Mouse (Mus musculus) kidney, embryonic 14.5 days (tissue): ENCODE results near the gene Hip1r. TPM values are rescaled to one million over a fixed set of nuclear protein-coding genes. Genes with fewer than 3 reads are reported as not detected.

ENCODE experiments used
- ATAC-seq: fragments of 200-750 bp; cut with Nextera tagmentation; 2 replicates; pipeline ENCODE4 v1.8.0; 2017; ENCODE audit warnings: moderate number of reproducible peaks, mild to moderate bottlenecking, moderate TSS enrichment, moderate library complexity; ENCODE audit not compliant: low FRiP score, low TSS enrichment
- H3K27ac ChIP-seq: fragments of 300-500 bp; sonication (generic); 2 replicates; pipeline ENCODE4 v1.5.1; 2014; ENCODE audit warnings: low read depth, mild to moderate bottlenecking, low read length, moderate library complexity, mixed read lengths
- H3K27me3 ChIP-seq: fragments of 300-500 bp; sonication (generic); 2 replicates; pipeline ENCODE4 v1.6.1; 2014; ENCODE audit warnings: mild to moderate bottlenecking, low read length; ENCODE audit not compliant: control insufficient read depth, insufficient read depth
- H3K36me3 ChIP-seq: fragments of 300-500 bp; sonication (generic); 2 replicates; pipeline ENCODE4 v1.6.1; 2014; ENCODE audit warnings: low read length, mixed read lengths; ENCODE audit not compliant: control insufficient read depth, insufficient read depth
- H3K4me1 ChIP-seq: fragments of 300-500 bp; sonication (generic); 2 replicates; pipeline ENCODE4 v1.6.1; 2014; ENCODE audit warnings: low read length, mixed read lengths; ENCODE audit not compliant: control insufficient read depth, insufficient read depth
- H3K4me2 ChIP-seq: fragments of 300-500 bp; sonication (generic); replicated peaks from 2 replicates; pipeline ENCODE4 v1.6.1; 2014; ENCODE audit warnings: low read depth, mild to moderate bottlenecking, low read length
- H3K4me3 ChIP-seq: fragments of 300-500 bp; sonication (generic); 2 replicates; pipeline ENCODE4 v1.5.1; 2014; ENCODE audit warnings: mild to moderate bottlenecking, low read length
- H3K9ac ChIP-seq: fragments of 300-500 bp; sonication (generic); 2 replicates; pipeline ENCODE4 v1.6.1; 2014; ENCODE audit warnings: low read depth, mild to moderate bottlenecking, low read length, moderate library complexity
- H3K9me3 ChIP-seq: fragments of 300-500 bp; sonication (generic); 2 replicates; pipeline ENCODE4 v1.6.1; 2016; ENCODE audit warnings: low read length; ENCODE audit not compliant: control insufficient read depth
- WGBS: fragments of 180-500 bp; shearing (Covaris S2); extraction: QIAGEN DNeasy Blood & Tissue Kit; methylation state at CpG from one replicate; pipeline ENCODE4 v1.1.7; 2014; 5-methylcytosine and 5-hydroxymethylcytosine counted together
- polyA plus RNA-seq: library from polyadenylated mRNA; unstranded; fragments of >200 nt; fragmentation: Nextera tagmentation; extraction: Ambion mirVana; gene quantifications from 2 replicates; pipeline ENCODE4 v1.2.1, GENCODE M21; 2014

The Hip1r gene
- polyA plus RNA-seq, 1 experiment from 2014 or later, result 13.0 TPM

DNA sequence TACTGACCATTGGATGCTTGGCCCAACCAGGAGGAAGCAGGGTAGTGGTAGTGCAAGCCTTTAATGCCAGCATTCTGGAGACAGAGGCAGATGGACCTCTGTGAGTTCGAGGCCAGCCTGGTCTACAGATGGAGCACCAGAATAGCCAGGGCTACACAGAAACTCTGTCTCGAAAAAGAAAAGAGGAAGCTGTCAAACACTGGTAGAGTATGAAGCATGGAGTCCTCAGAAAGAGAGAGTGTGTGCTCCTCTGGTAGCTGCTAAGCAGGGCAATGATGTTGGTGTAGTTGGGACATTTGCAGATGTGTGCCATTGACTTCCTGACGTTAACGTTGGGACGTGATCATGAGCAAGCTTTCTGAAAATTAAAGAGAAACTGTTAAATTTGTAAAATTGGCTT is 34.9 kb upstream of the Hip1r start:
- Histone ChIP-seq H3K36me3 (no peaks in the 10 kb centered on the region), H3K4me3 (no peak overlapping the region), H3K27me3 (no peaks in the 10 kb centered on the region), H3K9ac (no peak overlapping the region), H3K4me1 (no peaks in the 10 kb centered on the region), H3K9me3 (no peaks in the 10 kb centered on the region), H3K27ac (no peak overlapping the region), H3K4me2 (no peak overlapping the region)
- 96% methylated on average over 5 of the region's 5 CpGs for WGBS
- no peak for ATAC-seq

DNA sequence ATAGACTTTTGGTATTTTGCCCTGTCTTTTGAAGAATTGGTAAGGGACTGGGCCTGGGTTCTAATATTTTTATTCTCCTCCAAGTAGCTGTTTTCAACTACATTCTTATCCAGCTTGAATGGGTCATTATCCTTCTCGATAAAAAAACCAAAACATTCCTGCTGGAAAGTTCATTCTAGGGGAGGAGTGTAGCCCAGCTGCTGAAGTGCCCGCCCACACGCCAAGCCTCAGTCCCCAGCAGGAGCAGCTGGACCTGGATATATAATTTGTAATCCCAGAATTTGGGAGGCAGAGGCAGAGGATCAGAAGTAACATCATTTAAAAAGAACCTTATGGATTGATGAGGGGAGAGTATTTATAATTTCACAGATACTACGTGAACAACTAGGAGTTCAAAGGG is 26.9 kb upstream of the Hip1r start:
- H3K27ac ChIP-seq, result no peak overlapping the region
- 55% methylated on average over 4 of the region's 4 CpGs for WGBS
- H3K4me1 ChIP-seq, result no peaks in the 10 kb centered on the region
- H3K4me2 ChIP-seq, result no peak overlapping the region
- H3K9ac ChIP-seq, result no peak overlapping the region
- ATAC-seq, result no peak
- no peaks in the 10 kb centered on the region for H3K36me3 ChIP-seq
- no peaks in the 10 kb centered on the region for H3K27me3 ChIP-seq
- H3K4me3 ChIP-seq, result no peak overlapping the region
- no peaks in the 10 kb centered on the region for H3K9me3 ChIP-seq

DNA sequence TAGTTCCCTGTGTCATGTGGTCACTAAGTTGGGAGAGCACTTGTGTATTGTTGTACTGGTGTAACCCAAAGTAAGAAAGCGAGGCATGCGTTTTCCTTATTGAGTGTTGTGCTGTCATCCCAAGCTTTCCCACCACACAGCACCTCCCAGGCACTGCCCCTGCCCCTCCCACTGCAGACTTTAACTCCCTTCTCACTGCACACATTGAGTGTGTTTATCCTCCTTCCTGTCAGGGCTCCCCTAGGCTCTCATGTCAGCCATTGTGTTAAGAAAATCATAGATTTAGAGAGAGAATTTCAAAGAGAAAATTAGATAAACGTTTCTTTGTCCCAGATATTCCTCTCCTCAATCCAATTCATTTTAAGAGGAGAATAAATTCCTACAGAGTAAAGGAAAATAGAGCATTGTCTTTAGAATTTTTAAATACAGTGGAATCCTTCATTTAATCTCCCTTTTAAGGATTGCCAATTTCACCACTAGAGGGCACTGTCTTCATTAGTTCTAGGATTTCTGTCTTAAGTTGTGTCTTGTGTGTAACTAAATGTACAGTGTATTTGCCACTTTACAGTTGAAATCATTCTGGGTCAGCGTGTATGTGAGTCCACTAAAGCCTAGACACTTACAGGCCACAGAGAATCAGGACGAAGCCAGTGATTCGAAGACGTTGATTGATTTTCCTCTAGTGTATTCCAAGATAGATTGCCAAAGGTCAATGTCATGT is 26.2 kb upstream of the Hip1r start:
- no peaks in the 10 kb centered on the region for H3K4me1 ChIP-seq
- no peak overlapping the region for H3K4me3 ChIP-seq
- no peaks in the 10 kb centered on the region for H3K36me3 ChIP-seq
- no peaks in the 10 kb centered on the region for H3K27me3 ChIP-seq
- no peak overlapping the region for H3K4me2 ChIP-seq
- H3K9ac ChIP-seq, result no peak overlapping the region
- no peak overlapping the region for H3K27ac ChIP-seq
- 54% methylated on average over 7 of the region's 7 CpGs for WGBS
- no peaks in the 10 kb centered on the region for H3K9me3 ChIP-seq
- ATAC-seq, result no peak

DNA sequence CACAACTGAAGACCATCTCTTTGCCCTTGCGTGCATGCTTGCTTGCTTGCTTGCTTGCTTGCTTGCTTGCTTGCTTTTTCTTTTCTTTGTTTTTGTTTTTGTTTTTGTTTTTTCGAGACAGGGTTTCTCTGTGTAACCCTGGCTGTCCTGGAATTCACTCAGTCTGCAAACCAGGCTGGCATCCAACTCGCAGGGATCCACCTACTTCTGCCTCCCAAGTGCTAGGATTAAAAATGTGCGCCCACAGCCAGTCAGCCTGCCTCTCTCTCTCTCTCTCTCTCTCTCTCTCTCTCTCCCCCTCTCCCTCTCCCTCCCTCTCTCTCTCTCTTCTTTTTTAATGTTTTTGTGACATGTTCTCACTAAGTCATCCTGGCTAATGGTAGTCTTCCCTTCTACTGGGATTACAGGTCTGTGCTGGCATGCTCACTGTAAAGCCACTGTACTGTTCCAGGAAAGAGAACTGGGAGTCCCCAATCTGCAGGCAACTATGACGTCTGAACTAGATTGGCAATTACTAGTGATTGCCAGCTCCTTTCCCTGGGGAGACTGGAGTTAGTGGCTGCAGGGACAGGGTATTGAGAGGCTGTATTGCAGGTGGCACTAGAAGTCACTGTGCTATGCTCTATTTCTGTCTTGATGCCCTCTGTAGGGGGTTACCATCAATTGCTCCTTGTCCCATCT is 20.9 kb upstream of the Hip1r start:
- H3K4me3 ChIP-seq, result no peak overlapping the region
- no peak for ATAC-seq

DNA sequence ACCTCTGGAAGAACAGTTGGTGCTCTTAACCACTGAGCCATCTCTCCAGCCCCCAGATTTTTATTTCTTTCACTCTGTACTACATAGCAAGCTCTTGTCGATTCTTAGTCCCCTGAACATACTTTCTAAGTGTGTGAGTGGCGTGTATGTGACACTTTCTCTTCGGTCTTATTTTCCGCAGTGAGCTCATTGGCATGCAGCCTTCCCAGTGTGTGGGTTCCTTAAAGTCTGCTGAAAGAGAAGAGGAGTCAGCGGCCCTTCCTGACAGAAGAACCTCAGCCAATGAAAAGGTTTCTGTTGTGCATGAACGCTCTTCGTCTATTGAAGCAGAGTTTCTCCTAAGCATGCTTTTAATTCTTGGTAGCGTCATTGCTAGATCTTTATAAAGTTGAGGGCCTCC is 16.2 kb upstream of the Hip1r start:
- no peaks in the 10 kb centered on the region for H3K9me3 ChIP-seq
- WGBS, result 93% methylated on average over 8 of the region's 8 CpGs
- ATAC-seq, result no peak
- H3K9ac ChIP-seq, result no peak overlapping the region
- no peak overlapping the region for H3K4me3 ChIP-seq
- no peaks in the 10 kb centered on the region for H3K27me3 ChIP-seq
- H3K36me3 ChIP-seq, result no peaks in the 10 kb centered on the region
- no peak overlapping the region for H3K27ac ChIP-seq
- no peaks in the 10 kb centered on the region for H3K4me1 ChIP-seq
- no peak overlapping the region for H3K4me2 ChIP-seq

More for the DNA sequence above, 20.9 kb upstream of the Hip1r start:
- H3K4me2 ChIP-seq, result no peak overlapping the region
- no peak overlapping the region for H3K27ac ChIP-seq
- WGBS, result 61% methylated on average over 5 of the region's 5 CpGs
- H3K36me3 ChIP-seq, result no peaks in the 10 kb centered on the region
- no peaks in the 10 kb centered on the region for H3K9me3 ChIP-seq
- H3K27me3 ChIP-seq, result no peaks in the 10 kb centered on the region
- no peak overlapping the region for H3K9ac ChIP-seq
- H3K4me1 ChIP-seq, result no peaks in the 10 kb centered on the region

DNA sequence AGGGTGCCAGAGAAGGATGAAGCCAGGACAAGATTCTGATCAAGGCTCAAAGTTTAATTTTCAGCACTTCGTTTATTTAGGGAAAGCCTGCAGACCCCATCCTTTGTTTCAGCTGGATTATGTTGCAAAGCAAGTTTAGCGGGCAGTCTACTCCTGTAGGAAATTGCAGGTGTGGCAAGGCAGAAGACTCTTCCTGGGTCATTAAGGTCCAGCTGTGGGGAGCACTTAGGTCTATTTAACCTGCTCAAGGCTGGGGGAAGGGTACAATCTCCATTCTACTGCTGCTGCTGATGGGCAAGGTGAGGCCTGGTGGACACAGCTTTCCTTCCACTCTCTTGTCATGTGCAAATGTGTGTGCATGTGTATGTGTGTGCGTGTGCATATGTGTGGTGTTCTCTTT is 14.4 kb upstream of the Hip1r start:
- Histone ChIP-seq H3K4me2 (no peak overlapping the region), H3K4me1 (no peaks in the 10 kb centered on the region), H3K9me3 (no peaks in the 10 kb centered on the region), H3K36me3 (no peaks in the 10 kb centered on the region), H3K9ac (no peak overlapping the region), H3K4me3 (no peak overlapping the region), H3K27ac (no peak overlapping the region), H3K27me3 (no peaks in the 10 kb centered on the region)
- no peak for ATAC-seq
- 58% methylated on average over 3 of the region's 3 CpGs for WGBS

DNA sequence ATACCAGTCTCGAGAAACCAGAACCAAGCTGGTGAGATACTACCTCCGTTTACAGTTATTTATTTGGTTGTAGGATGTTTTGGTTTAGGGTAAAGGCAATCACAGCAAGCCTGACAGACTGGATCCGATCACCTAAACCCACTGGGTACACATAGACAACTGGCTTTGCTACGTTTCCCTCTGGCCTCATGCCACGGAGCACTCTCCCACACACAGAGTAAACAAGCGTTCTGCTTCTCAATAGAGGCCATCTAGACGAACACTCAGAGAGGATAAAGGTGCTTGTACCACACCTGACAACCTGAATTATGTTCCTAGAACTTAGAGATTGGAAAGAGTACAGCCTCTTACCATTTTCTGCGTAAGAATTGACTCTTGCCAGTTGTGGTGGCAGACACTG is 13.3 kb upstream of the Hip1r start:
- Histone ChIP-seq H3K4me3 (no peak overlapping the region), H3K9me3 (no peaks in the 10 kb centered on the region), H3K36me3 (no peaks in the 10 kb centered on the region), H3K9ac (no peak overlapping the region), H3K27me3 (no peaks in the 10 kb centered on the region), H3K4me2 (no peak overlapping the region), H3K4me1 (no peaks in the 10 kb centered on the region), H3K27ac (no peak overlapping the region)
- 58% methylated on average over 8 of the region's 8 CpGs for WGBS
- no peak for ATAC-seq

DNA sequence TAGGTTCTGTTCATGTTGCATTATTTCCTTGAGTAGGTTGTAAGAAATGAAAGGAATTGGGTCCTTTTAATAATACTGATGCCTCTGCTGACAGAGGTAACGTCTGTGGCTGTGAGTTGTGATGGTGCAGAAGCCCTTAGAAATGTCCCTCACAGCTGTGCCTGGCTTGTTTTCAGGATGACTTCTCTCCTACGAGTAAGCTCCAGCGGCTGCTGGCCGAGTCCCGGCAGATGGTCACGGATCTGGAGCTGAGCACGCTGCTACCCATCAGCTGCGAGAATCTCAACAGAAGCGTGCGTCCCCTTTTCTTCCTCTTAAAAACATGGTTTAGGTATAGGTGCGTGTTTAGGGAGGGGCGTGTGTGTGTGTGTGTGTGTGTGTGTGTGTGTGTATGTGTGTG is 12.4 kb upstream of the Hip1r start:
- no peaks in the 10 kb centered on the region for H3K36me3 ChIP-seq
- no peak for ATAC-seq
- no peak overlapping the region for H3K9ac ChIP-seq
- H3K27me3 ChIP-seq, result no peaks in the 10 kb centered on the region
- no peak overlapping the region for H3K4me2 ChIP-seq
- no peak overlapping the region for H3K27ac ChIP-seq
- no peaks in the 10 kb centered on the region for H3K4me1 ChIP-seq
- H3K4me3 ChIP-seq, result no peak overlapping the region
- no peaks in the 10 kb centered on the region for H3K9me3 ChIP-seq
- 86% methylated on average over 11 of the region's 12 CpGs for WGBS

DNA sequence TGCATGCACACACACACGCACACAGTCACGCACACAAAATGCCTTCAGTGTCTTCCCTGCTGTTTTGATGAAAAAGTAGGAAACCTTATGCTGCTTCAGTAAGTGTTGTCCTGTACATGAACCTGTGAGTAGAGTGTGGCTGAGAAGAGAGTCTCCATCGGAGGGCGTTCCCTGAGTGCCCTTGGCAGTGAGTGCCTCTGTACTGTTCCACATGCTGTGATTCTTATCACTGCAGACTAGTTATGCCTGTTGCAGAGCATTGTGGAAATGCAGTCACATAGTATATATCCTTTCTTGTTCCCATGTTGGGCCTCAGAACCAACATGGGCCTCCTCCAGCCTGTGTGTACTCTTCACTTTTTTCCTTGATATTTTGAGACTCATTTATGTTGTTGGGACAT is 9.2 kb upstream of the Hip1r start:
- H3K4me3 ChIP-seq, result no peak overlapping the region
- no peak for ATAC-seq
- no peak overlapping the region for H3K4me2 ChIP-seq
- H3K36me3 ChIP-seq, result no peaks in the 10 kb centered on the region
- no peak overlapping the region for H3K27ac ChIP-seq
- H3K9ac ChIP-seq, result no peak overlapping the region
- 0 out of 2 replicates have a peak, but pooled peaks cover 2% of the 10 kb centered on the region for H3K4me1 ChIP-seq
- H3K9me3 ChIP-seq, result no peaks in the 10 kb centered on the region
- 92% methylated on average over 4 of the region's 4 CpGs for WGBS
- no peaks in the 10 kb centered on the region for H3K27me3 ChIP-seq
